Mouse (Mus musculus): Measurements from ENCODE around the gene Cpa1. TPM values are rescaled to one million over a fixed set of nuclear protein-coding genes. Genes with fewer than 3 reads are reported as not detected.

Cpa1 gene
- total and polyA plus RNA-seq, 3 experiments, result not detected

- H3K9ac ChIP-seq (ENCODE audit: control insufficient read depth, low read depth, low read length, poor library complexity, severe bottlenecking), result no peak overlapping the region
- TF ChIP-seq MEF2A (IDR thresholded peaks at IDR 0.05; ENCODE audit: extremely low read depth, insufficient replicate concordance, low read depth, low read length, poor library complexity, severe bottlenecking) (no peak), ETS1 (IDR thresholded peaks at IDR 0.05; ENCODE audit: low read depth, low read length) (no peak), BHLHE40 (IDR thresholded peaks at IDR 0.05; ENCODE audit: borderline replicate concordance, low read depth, low read length) (no peak), E2F4 (IDR thresholded peaks at IDR 0.05; ENCODE audit: borderline replicate concordance, low read depth, low read length) (no peak), ZKSCAN1 (IDR thresholded peaks at IDR 0.05; ENCODE audit: low read depth, low read length) (no peak), MYC (IDR thresholded peaks at IDR 0.05; ENCODE audit: low read depth, low read length) (no peak), POLR2AphosphoS2 (IDR thresholded peaks at IDR 0.05; ENCODE audit: low read length) (no peak), SMC3 (IDR thresholded peaks at IDR 0.05; ENCODE audit: low read depth, low read length) (no peak), GATA1 (IDR thresholded peaks at IDR 0.05; ENCODE audit: low read depth, low read length) (no peak), CHD2 (IDR thresholded peaks at IDR 0.05; ENCODE audit: low read length) (no peak)
- peaks cover 0 to 31% of the 10 kb centered on the region in 2 experiments; a peak in 2 of 4 replicates for H3K36me3 ChIP-seq (ENCODE audit: control insufficient read depth in 1 of 2, insufficient read depth in 2 of 2, low read length in 2 of 2)
- no peaks in the 10 kb centered on the region for H3K79me2 ChIP-seq (ENCODE audit: control insufficient read depth, insufficient read depth, low read length, poor library complexity)
- H3K9me3 ChIP-seq (replicated peaks; ENCODE audit: insufficient read depth, low read length), result no peaks in the 10 kb centered on the region
- H3K27ac ChIP-seq (ENCODE audit: control insufficient read depth, low read depth, low read length), result no peak overlapping the region
- peaks cover 25 to 30% of the 10 kb centered on the region in 2 experiments for H3K4me1 ChIP-seq (ENCODE audit: control insufficient read depth in 1 of 2, insufficient read depth in 2 of 2, low read length in 2 of 2)
- no peaks in the 10 kb centered on the region for H3K27me3 ChIP-seq (ENCODE audit: control insufficient read depth in 1 of 2, insufficient read depth in 2 of 2, low read length in 2 of 2)
- DNase-seq (ENCODE audit: low read depth, low spot score), result no peak
- no peak overlapping the region for H3K4me3 ChIP-seq (ENCODE audit: control insufficient read depth in 1 of 2, insufficient read depth in 1 of 2, low read depth in 2 of 2, low read length in 2 of 2)
Observed at GRCm38 (mm10) chr6:30680442-30680841, 41.4 kb downstream of the Cpa1 start.

GRCm38 (mm10) chr6:30681935-30682900, 43.2 kb downstream of the Cpa1 start:
- peak overlapping the region; percentile 66 for H3K9ac ChIP-seq (ENCODE audit: control insufficient read depth, low read depth, low read length, poor library complexity, severe bottlenecking)
- H3K27me3 ChIP-seq (ENCODE audit: control insufficient read depth in 1 of 2, insufficient read depth in 2 of 2, low read length in 2 of 2), result no peaks in the 10 kb centered on the region
- peak overlapping the region; percentile 84 for H3K27ac ChIP-seq (ENCODE audit: control insufficient read depth, low read depth, low read length)
- peak; percentile 74 for DNase-seq (ENCODE audit: low read depth, low spot score)
- H3K4me3 ChIP-seq (ENCODE audit: control insufficient read depth in 1 of 2, insufficient read depth in 1 of 2, low read depth in 2 of 2, low read length in 2 of 2), result peak overlapping the region; percentile 56 to 58
- peaks cover 0 to 20% of the 10 kb centered on the region in 2 experiments; a peak in 2 of 4 replicates for H3K36me3 ChIP-seq (ENCODE audit: control insufficient read depth in 1 of 2, insufficient read depth in 2 of 2, low read length in 2 of 2)
- no peaks in the 10 kb centered on the region for H3K79me2 ChIP-seq (ENCODE audit: control insufficient read depth, insufficient read depth, low read length, poor library complexity)
- no peaks in the 10 kb centered on the region for H3K9me3 ChIP-seq (replicated peaks; ENCODE audit: insufficient read depth, low read length)
- H3K4me1 ChIP-seq (ENCODE audit: control insufficient read depth in 1 of 2, insufficient read depth in 2 of 2, low read length in 2 of 2), result peaks cover 17 to 23% of the 10 kb centered on the region in 2 experiments
- TF ChIP-seq ZMIZ1 (IDR thresholded peaks at IDR 0.05; ENCODE audit: low read depth, low read length) (peak; percentile 49; the same call in 1 of the 2 replicates), EP300 (IDR thresholded peaks at IDR 0.05; ENCODE audit: low read depth in 1 of 2, low read length in 2 of 2) (peak; percentile 92 to 95), JUND (IDR thresholded peaks at IDR 0.05; ENCODE audit: low read depth, low read length) (peak; percentile 96), ZKSCAN1 (IDR thresholded peaks at IDR 0.05; ENCODE audit: low read depth, low read length) (no peak), TCF12 (IDR thresholded peaks at IDR 0.05; ENCODE audit: low read depth, low read length) (peak; percentile 95), MXI1 (IDR thresholded peaks at IDR 0.05; ENCODE audit: low read depth, low read length) (peak; percentile 49), USF1 (IDR thresholded peaks at IDR 0.05; ENCODE audit: low read depth, low read length) (no peak), E2F4 (IDR thresholded peaks at IDR 0.05; ENCODE audit: borderline replicate concordance, low read depth, low read length) (no peak), NRF1 (IDR thresholded peaks at IDR 0.05; ENCODE audit: insufficient read depth, low read depth, low read length, poor library complexity, severe bottlenecking) (no peak), KAT2A (conservative IDR thresholded peaks at IDR 0.05; ENCODE audit: low read depth, low read length) (0 out of 2 replicates have a peak, but pooled peaks have one; percentile 30), POLR2AphosphoS2 (IDR thresholded peaks at IDR 0.05; ENCODE audit: low read length) (peak; percentile 50; the same call in 1 of the 2 replicates), HCFC1 (IDR thresholded peaks at IDR 0.05; ENCODE audit: low read depth, low read length) (peak; percentile 60; the same call in 1 of the 2 replicates), GATA1 (IDR thresholded peaks at IDR 0.05; ENCODE audit: low read depth, low read length) (peak; percentile 83), SIN3A (IDR thresholded peaks at IDR 0.05; ENCODE audit: low read length) (peak; percentile 86), CHD1 (IDR thresholded peaks at IDR 0.05; ENCODE audit: low read depth, low read length) (0 out of 2 replicates have a peak, but pooled peaks have one; percentile 80), MYC (IDR thresholded peaks at IDR 0.05; ENCODE audit: low read depth, low read length) (no peak), SMC3 (IDR thresholded peaks at IDR 0.05; ENCODE audit: low read depth, low read length) (no peak), NELFE (IDR thresholded peaks at IDR 0.05; ENCODE audit: low read depth, low read length) (no peak), CTCF (IDR thresholded peaks at IDR 0.05 in 2 of 3, conservative IDR thresholded peaks at IDR 0.05 in 1 of 3; ENCODE audit: control insufficient read depth in 1 of 3, insufficient read depth in 1 of 3, low read depth in 2 of 3, low read length in 3 of 3, poor library complexity in 1 of 3, severe bottlenecking in 1 of 3) (no peak), CHD2 (IDR thresholded peaks at IDR 0.05; ENCODE audit: low read length) (peak; percentile 41; the same call in 1 of the 2 replicates), BHLHE40 (IDR thresholded peaks at IDR 0.05; ENCODE audit: borderline replicate concordance, low read depth, low read length) (peak; percentile 67; the same call in 1 of the 2 replicates), MAFK (IDR thresholded peaks at IDR 0.05; ENCODE audit: borderline replicate concordance, low read depth, low read length) (peak; percentile 49), MEF2A (IDR thresholded peaks at IDR 0.05; ENCODE audit: extremely low read depth, insufficient replicate concordance, low read depth, low read length, poor library complexity, severe bottlenecking) (0 out of 2 replicates have a peak, but pooled peaks have one; percentile 27), POLR2A (IDR thresholded peaks at IDR 0.05; ENCODE audit: control insufficient read depth in 1 of 2, insufficient read depth in 1 of 2, low read depth in 1 of 2, low read length in 2 of 2, poor library complexity in 1 of 2) (no peak), RCOR1 (IDR thresholded peaks at IDR 0.05; ENCODE audit: low read depth, low read length) (peak; percentile 90)
